Mouse (Mus musculus) MEL (cell line): Measurements from ENCODE around the gene Ppox. TPM values are rescaled to one million over a fixed set of nuclear protein-coding genes. Genes with fewer than 3 reads are reported as not detected.

ENCODE experiments used
- DNase-seq: peaks from one replicate; pipeline ENCODE4 v3.0.0; 2011; ENCODE audit warnings: low read depth, low spot score
- H3K27ac ChIP-seq: 2 replicates; pipeline ENCODE4 v1.5.1; 2012; ENCODE audit warnings: low read depth, mild to moderate bottlenecking, control low read depth, low read length, moderate library complexity; ENCODE audit not compliant: control insufficient read depth
- H3K27me3 ChIP-seq, 2 experiments: fragments of 150-350 bp in 1 of 2; sonication (generic) in 1 of 2; 2 replicates each; pipeline ENCODE4 v1.6.1; 2012; ENCODE audit warnings: low read length in 2 of 2, mild to moderate bottlenecking in 2 of 2, improper control_type of control experiment in 1 of 2, moderate library complexity in 1 of 2; ENCODE audit not compliant: insufficient read depth in 2 of 2, control insufficient read depth in 1 of 2
- H3K36me3 ChIP-seq, 2 experiments: 2 replicates each; pipeline ENCODE4 v1.6.1; 2012 to 2014; ENCODE audit warnings: low read length in 2 of 2, improper control_type of control experiment in 1 of 2, inconsistent platforms in 1 of 2, mild to moderate bottlenecking in 1 of 2; ENCODE audit not compliant: insufficient read depth in 2 of 2, control insufficient read depth in 1 of 2
- H3K4me1 ChIP-seq, 2 experiments: fragments of 150-350 bp in 1 of 2; sonication (generic) in 1 of 2; 2 replicates each; pipeline ENCODE4 v1.6.1; 2012; ENCODE audit warnings: low read length in 2 of 2, improper control_type of control experiment in 1 of 2, mild to moderate bottlenecking in 1 of 2; ENCODE audit not compliant: insufficient read depth in 2 of 2, control insufficient read depth in 1 of 2
- H3K4me3 ChIP-seq, 2 experiments: fragments of 150-350 bp in 1 of 2; sonication (generic) in 1 of 2; 2 replicates each; pipeline ENCODE4 v1.5.1; 2012; ENCODE audit warnings: low read depth in 2 of 2, low read length in 2 of 2, mild to moderate bottlenecking in 2 of 2, moderate library complexity in 2 of 2, control low read depth in 1 of 2, improper control_type of control experiment in 1 of 2; ENCODE audit not compliant: control insufficient read depth in 1 of 2, insufficient read depth in 1 of 2
- H3K79me2 ChIP-seq: 2 replicates; pipeline ENCODE4 v1.6.1; 2012; ENCODE audit warnings: mild to moderate bottlenecking, low read length, moderate library complexity; ENCODE audit not compliant: control insufficient read depth, poor library complexity, insufficient read depth
- H3K9ac ChIP-seq: 2 replicates; pipeline ENCODE4 v1.6.1; 2012; ENCODE audit warnings: low read depth, mild to moderate bottlenecking, control low read depth, low read length, moderate library complexity; ENCODE audit not compliant: control insufficient read depth, poor library complexity, severe bottlenecking
- H3K9me3 ChIP-seq: fragments of 150-350 bp; sonication (generic); replicated peaks from 2 replicates; pipeline ENCODE4 v1.6.1; 2012; ENCODE audit warnings: mild to moderate bottlenecking, low read length, improper control_type of control experiment, moderate library complexity; ENCODE audit not compliant: insufficient read depth
- CHD2 ChIP-seq: IDR thresholded peaks from 2 replicates; pipeline ENCODE4 v1.6.1; 2011; ENCODE audit warnings: low read length, improper control_type of control experiment
- CTCF ChIP-seq, 3 experiments: IDR thresholded peaks in 2 of 3; conservative IDR thresholded peaks in 1 of 3; 2 replicates each; pipeline ENCODE4 v1.5.1; 2011 to 2012; ENCODE audit warnings: low read length in 3 of 3, low read depth in 2 of 3, mild to moderate bottlenecking in 2 of 3, improper control_type of control experiment in 1 of 3, inconsistent platforms in 1 of 3, mixed read lengths in 1 of 3, moderate library complexity in 1 of 3; ENCODE audit not compliant: control insufficient read depth in 1 of 3, insufficient read depth in 1 of 3, poor library complexity in 1 of 3, severe bottlenecking in 1 of 3
- ELF1 ChIP-seq: IDR thresholded peaks from 2 replicates; pipeline ENCODE4 v1.6.1; 2014; ENCODE audit warnings: low read depth, mild to moderate bottlenecking, inconsistent platforms, low read length, improper control_type of control experiment, moderate library complexity
- ETS1 ChIP-seq: IDR thresholded peaks from 2 replicates; pipeline ENCODE4 v1.6.1; 2012; ENCODE audit warnings: low read depth, mild to moderate bottlenecking, inconsistent platforms, low read length, improper control_type of control experiment, moderate library complexity
- JUND ChIP-seq: IDR thresholded peaks from 2 replicates; pipeline ENCODE4 v1.6.1; 2011; ENCODE audit warnings: low read depth, mild to moderate bottlenecking, improper control_type of control experiment, low read length
- MAX ChIP-seq: IDR thresholded peaks from 2 replicates; pipeline ENCODE4 v1.6.1; 2011; ENCODE audit warnings: low read length, improper control_type of control experiment
- NELFE ChIP-seq: IDR thresholded peaks from 2 replicates; pipeline ENCODE4 v1.6.1; 2011; ENCODE audit warnings: low read depth, low read length, improper control_type of control experiment
- POLR2AphosphoS5 ChIP-seq: IDR thresholded peaks from 2 replicates; pipeline ENCODE4 v1.6.1; 2012; ENCODE audit warnings: low read depth, borderline replicate concordance, mild to moderate bottlenecking, inconsistent platforms, low read length, moderate library complexity, mixed read lengths
- RAD21 ChIP-seq: IDR thresholded peaks from 2 replicates; pipeline ENCODE4 v1.6.1; 2011; ENCODE audit warnings: mild to moderate bottlenecking, low read depth, low read length, improper control_type of control experiment
- SIN3A ChIP-seq: IDR thresholded peaks from 2 replicates; pipeline ENCODE4 v1.6.1; 2012; ENCODE audit warnings: low read length, improper control_type of control experiment, inconsistent platforms
- TAL1 ChIP-seq: IDR thresholded peaks from 2 replicates; pipeline ENCODE4 v1.6.1; 2012; ENCODE audit warnings: mild to moderate bottlenecking, inconsistent platforms, low read length, moderate library complexity, mixed read lengths
- TBP ChIP-seq: IDR thresholded peaks from 2 replicates; pipeline ENCODE4 v1.8.0; 2011; ENCODE audit warnings: low read depth, low read length, improper control_type of control experiment
- USF1 ChIP-seq: IDR thresholded peaks from 2 replicates; pipeline ENCODE4 v1.6.1; 2014; ENCODE audit warnings: low read depth, mild to moderate bottlenecking, inconsistent platforms, low read length, improper control_type of control experiment, moderate library complexity
- ZC3H11A ChIP-seq: IDR thresholded peaks from 2 replicates; pipeline ENCODE4 v1.6.1; 2012; ENCODE audit warnings: low read depth, mild to moderate bottlenecking, inconsistent platforms, low read length, improper control_type of control experiment
- ZMIZ1 ChIP-seq: IDR thresholded peaks from 2 replicates; pipeline ENCODE4 v1.6.1; 2012; ENCODE audit warnings: low read depth, mild to moderate bottlenecking, inconsistent platforms, low read length, improper control_type of control experiment, moderate library complexity
- polyA plus RNA-seq, 2 experiments: library from polyadenylated mRNA; stranded (reverse) in 1 of 2; unstranded in 1 of 2; fragments of >175 nt in 1 of 2; fragments of >200 nt in 1 of 2; gene quantifications; 2 replicates each; pipeline versions ENCODE4 v1.2.1 to v1.2.4; 2012; ENCODE audit warnings: low replicate concordance in 2 of 2, low read depth in 1 of 2; ENCODE audit not compliant: insufficient read length in 2 of 2, insufficient read depth in 1 of 2, missing spikeins in 1 of 2
- total RNA-seq: library from RNA; depleted of rRNA; stranded (reverse); fragments of 300-350 nt; gene quantifications from 2 replicates; pipeline ENCODE4 v1.2.3, GENCODE M21; 2012

Ppox gene
- total and polyA plus RNA-seq, 3 experiments: 27.0 to 63.6 TPM; not detected in 1

- peak; percentile 11; the same call in 1 of the 2 replicates for TF ChIP-seq NELFE
Measured at GRCm38 (mm10) chr1:171281528-171281923, 540 bp upstream of the Ppox start (continued).

GRCm38 (mm10) chr1:171280250-171280915 is 603 bp downstream of the Ppox start:
- no peak for TF ChIP-seq SIN3A
- TF ChIP-seq TBP: no peak
- no peak for TF ChIP-seq ZC3H11A
- no peak for TF ChIP-seq USF1
- TF ChIP-seq ELF1: no peak
- no peak for TF ChIP-seq RAD21
- no peak for TF ChIP-seq MAX
- no peak for DNase-seq
- Histone ChIP-seq H3K9me3 (no peaks in the 10 kb centered on the region), H3K9ac (peak overlapping the region; percentile 78), H3K4me1 (peaks cover 0 to 10% of the 10 kb centered on the region in 2 experiments; a peak in 1 of 4 replicates), H3K36me3 (peaks cover 1 to 10% of the 10 kb centered on the region in 2 experiments), H3K4me3 (peak overlapping the region; percentile 58 to 76), H3K27me3 (no peaks in the 10 kb centered on the region), H3K79me2 (peaks cover 4% of the 10 kb centered on the region; the same call in 1 of the 2 replicates), H3K27ac (peak overlapping the region; percentile 93)

- TF ChIP-seq JUND (no peak), CTCF (IDR thresholded peaks at IDR 0.05 in 2 of 3, conservative IDR thresholded peaks at IDR 0.05 in 1 of 3; ENCODE audit: control insufficient read depth in 1 of 3, insufficient read depth in 1 of 3, low read depth in 2 of 3, low read length in 3 of 3, poor library complexity in 1 of 3, severe bottlenecking in 1 of 3) (no peak), USF1 (no peak), TAL1 (no peak), ETS1 (no peak), ZMIZ1 (no peak), CHD2 (no peak), NELFE (no peak), POLR2AphosphoS5 (no peak)
- no peaks in the 10 kb centered on the region for H3K27me3 ChIP-seq
- H3K4me1 ChIP-seq: peaks cover 0 to 10% of the 10 kb centered on the region in 2 experiments; a peak in 1 of 4 replicates
- H3K36me3 ChIP-seq: peaks cover 1 to 10% of the 10 kb centered on the region in 2 experiments
- H3K9ac ChIP-seq: peak overlapping the region; percentile 78
- no peak for DNase-seq
- H3K4me3 ChIP-seq: peak overlapping the region; percentile 58 to 76
- H3K9me3 ChIP-seq: no peaks in the 10 kb centered on the region
- H3K27ac ChIP-seq: no peak overlapping the region
- H3K79me2 ChIP-seq: peaks cover 4% of the 10 kb centered on the region; the same call in 1 of the 2 replicates
Measured at GRCm38 (mm10) chr1:171279721-171280120, 1.3 kb downstream of the Ppox start.
